Mouse (Mus musculus): ENCODE measurements at regions not wholly inside any gene's neighbourhood (a gene's known extent, or its start where the extent isn't known, plus 50 kb on each side); places are given as distances from the start of the nearest gene placed in this dataset.
"Not testable (repeated sequence)": the region's sequence is repeated elsewhere in the genome, so short reads cannot be mapped to it uniquely, and the experiment has no call there.

- H3K27ac ChIP-seq; H3K36me3 ChIP-seq; ATAC-seq (replicated peaks; ENCODE audit: insufficient number of reproducible peaks, insufficient read depth, low FRiP score, low read depth); H3K9ac ChIP-seq; H3K27me3 ChIP-seq; H3K4me3 ChIP-seq; H3K4me2 ChIP-seq; H3K4me1 ChIP-seq (replicated peaks); H3K9me3 ChIP-seq (replicated peaks): not testable (repeated sequence)
- WGBS, result 94% methylated on average over 23 of the region's 23 CpGs
Measured at GRCm38 (mm10) chr4:69410411-69410810, 456.2 kb upstream of the Brinp1 start.

- no peak overlapping the region for H3K4me2 ChIP-seq
- WGBS, result 67% methylated on average over 3 of the region's 3 CpGs
- H3K27me3 ChIP-seq, result no peaks in the 10 kb centered on the region
- no peak for ATAC-seq (replicated peaks; ENCODE audit: insufficient number of reproducible peaks, insufficient read depth, low FRiP score, low read depth)
- H3K9ac ChIP-seq, result no peak overlapping the region
- no peak overlapping the region for H3K4me3 ChIP-seq
- H3K9me3 ChIP-seq (replicated peaks), result no peaks in the 10 kb centered on the region
- H3K27ac ChIP-seq, result no peak overlapping the region
- no peaks in the 10 kb centered on the region for H3K36me3 ChIP-seq
- no peaks in the 10 kb centered on the region for H3K4me1 ChIP-seq (replicated peaks)
Measured at GRCm38 (mm10) chr4:69395451-69395850, 441.3 kb upstream of the Brinp1 start.

GRCm38 (mm10) chr4:69383318-69383717 is 429.1 kb upstream of the Brinp1 start:
- Histone ChIP-seq H3K27me3 (no peaks in the 10 kb centered on the region), H3K4me1 (replicated peaks) (no peaks in the 10 kb centered on the region), H3K27ac (no peak overlapping the region), H3K4me2 (no peak overlapping the region), H3K9ac (no peak overlapping the region), H3K4me3 (no peak overlapping the region), H3K9me3 (replicated peaks) (no peaks in the 10 kb centered on the region), H3K36me3 (no peaks in the 10 kb centered on the region)
- no peak for ATAC-seq (replicated peaks; ENCODE audit: insufficient number of reproducible peaks, insufficient read depth, low FRiP score, low read depth)

GRCm38 (mm10) chr4:69346979-69347465 is 392.8 kb upstream of the Brinp1 start:
- Histone ChIP-seq H3K27ac (no peak overlapping the region), H3K4me3 (no peak overlapping the region), H3K27me3 (no peaks in the 10 kb centered on the region), H3K36me3 (no peaks in the 10 kb centered on the region), H3K4me1 (replicated peaks) (no peaks in the 10 kb centered on the region), H3K9ac (no peak overlapping the region), H3K9me3 (replicated peaks) (no peaks in the 10 kb centered on the region), H3K4me2 (no peak overlapping the region)
- 75% methylated on average over 5 of the region's 5 CpGs for WGBS
- ATAC-seq (replicated peaks; ENCODE audit: insufficient number of reproducible peaks, insufficient read depth, low FRiP score, low read depth), result no peak

GRCm38 (mm10) chr4:69327606-69328005 is 373.4 kb upstream of the Brinp1 start:
- Histone ChIP-seq H3K4me1 (replicated peaks) (no peaks in the 10 kb centered on the region), H3K9me3 (replicated peaks) (no peaks in the 10 kb centered on the region)
- WGBS, result 56% methylated on average over 3 of the region's 3 CpGs

More at GRCm38 (mm10) chr4:69327606-69328005, 373.4 kb upstream of the Brinp1 start:
- no peak for ATAC-seq (replicated peaks; ENCODE audit: insufficient number of reproducible peaks, insufficient read depth, low FRiP score, low read depth)
- Histone ChIP-seq H3K9ac (no peak overlapping the region), H3K4me2 (no peak overlapping the region), H3K27me3 (no peaks in the 10 kb centered on the region), H3K27ac (no peak overlapping the region), H3K36me3 (no peaks in the 10 kb centered on the region), H3K4me3 (no peak overlapping the region)

Data from heart, embryonic 15.5 days (tissue).